Mouse (Mus musculus): ENCODE measurements around the gene Elmo2. TPM values are rescaled to one million over a fixed set of nuclear protein-coding genes. Genes with fewer than 3 reads are reported as not detected.
A peak's percentile ranks its signal among the peaks of the same experiment; 100 is the strongest.

The Elmo2 gene
- polyA plus RNA-seq, 1 experiment, result 139 TPM

DNA sequence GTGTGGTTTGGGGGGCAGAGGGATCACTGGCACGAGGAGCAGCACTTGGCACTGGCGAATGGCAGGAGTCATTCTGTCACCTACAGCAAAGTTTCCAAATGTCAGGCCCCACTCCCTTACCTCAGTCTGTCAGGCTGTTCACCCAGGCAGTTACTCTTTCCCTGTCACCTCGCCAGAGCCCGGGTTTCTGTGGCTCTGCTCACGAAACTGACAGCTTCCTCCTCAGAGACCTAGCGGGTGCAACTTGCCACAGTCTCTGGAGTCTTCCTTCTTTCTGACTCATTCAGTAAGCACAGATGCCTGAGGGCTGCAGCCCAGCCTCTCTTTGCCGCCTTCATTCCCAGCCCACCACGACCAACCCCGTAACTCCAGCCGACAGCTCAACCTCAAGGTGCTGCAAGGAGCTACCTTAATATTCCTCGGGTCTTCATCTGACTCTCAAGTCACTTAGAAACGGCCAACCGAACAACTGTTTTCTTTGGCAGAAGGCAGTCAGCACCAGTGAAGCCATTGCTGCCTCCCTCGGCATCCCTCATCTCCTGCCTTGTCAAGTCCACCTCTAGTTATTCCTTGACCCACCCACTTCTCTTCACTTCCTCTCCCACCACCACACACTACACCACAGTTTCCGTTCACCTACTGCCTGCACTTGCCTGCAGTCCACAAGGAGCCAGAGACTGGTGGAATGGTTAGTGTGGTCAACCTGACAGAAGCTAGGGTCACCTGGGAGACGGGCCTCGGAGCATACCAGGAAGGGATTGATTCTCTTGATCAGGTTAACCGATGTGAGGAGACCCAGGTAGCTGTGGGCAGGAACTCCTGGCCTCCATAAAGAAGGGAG is 39.7 kb downstream of the Elmo2 start:
- no peak for TF ChIP-seq CTCF (IDR thresholded peaks at IDR 0.05; ENCODE audit: extremely low read depth, insufficient read depth, low read length)
- TF ChIP-seq POLR2A (IDR thresholded peaks at IDR 0.05; ENCODE audit: extremely low read depth, insufficient read depth, low read length), result peak; percentile 53
- Histone ChIP-seq H3K27ac (ENCODE audit: insufficient read depth, low read length) (peak overlapping the region; percentile 3), H3K4me3 (ENCODE audit: insufficient read depth, low read length) (peak overlapping the region; percentile 69), H3K4me1 (ENCODE audit: control insufficient read depth, insufficient read depth, low read length) (peaks cover 6% of the 10 kb centered on the region; the same call in 1 of the 2 replicates)

DNA sequence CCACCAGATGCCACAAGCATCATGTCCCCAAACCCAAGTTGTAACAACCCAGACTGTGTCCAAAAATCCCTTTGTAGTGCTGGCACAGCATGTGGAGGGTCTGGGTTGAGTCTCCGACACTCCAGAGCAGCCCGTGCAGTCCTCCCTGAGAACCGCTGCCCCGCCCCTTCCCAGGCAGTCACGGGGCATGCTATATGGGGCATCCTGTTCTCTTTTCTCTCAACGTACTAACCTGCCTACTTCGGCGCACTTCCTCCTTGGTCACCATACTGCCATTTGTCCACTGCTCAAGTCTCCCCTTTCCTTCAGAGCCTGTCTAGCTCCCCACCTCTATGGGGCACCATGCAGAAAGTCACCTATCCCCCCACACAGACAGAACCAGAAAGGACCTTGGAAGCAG is 40.7 kb downstream of the Elmo2 start:
- no peak for TF ChIP-seq CTCF (IDR thresholded peaks at IDR 0.05; ENCODE audit: extremely low read depth, insufficient read depth, low read length)
- no peak for TF ChIP-seq POLR2A (IDR thresholded peaks at IDR 0.05; ENCODE audit: extremely low read depth, insufficient read depth, low read length)
- Histone ChIP-seq H3K27ac (ENCODE audit: insufficient read depth, low read length) (no peak overlapping the region), H3K4me1 (ENCODE audit: control insufficient read depth, insufficient read depth, low read length) (peaks cover 6% of the 10 kb centered on the region; the same call in 1 of the 2 replicates), H3K4me3 (ENCODE audit: insufficient read depth, low read length) (no peak overlapping the region)

DNA sequence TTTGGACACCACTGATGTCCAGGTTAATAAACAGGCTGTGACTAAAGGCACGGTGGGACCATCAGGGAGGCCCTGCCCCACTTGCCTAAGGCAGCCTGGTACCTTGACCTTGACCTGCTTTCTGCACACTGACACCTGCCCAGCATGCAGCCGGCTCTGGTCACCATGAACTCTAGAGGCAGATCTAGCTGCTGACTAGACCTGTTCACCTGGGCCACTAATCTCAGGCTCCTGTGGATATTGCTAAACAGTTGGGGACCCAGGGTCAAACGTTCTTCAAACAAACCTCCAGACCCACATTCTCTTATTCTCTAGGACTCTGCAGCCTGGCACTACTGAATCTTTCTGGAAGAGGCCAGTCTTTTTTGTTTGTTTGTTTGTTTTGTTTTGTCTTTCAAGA is 41.2 kb downstream of the Elmo2 start:
- TF ChIP-seq POLR2A (IDR thresholded peaks at IDR 0.05; ENCODE audit: extremely low read depth, insufficient read depth, low read length), result no peak
- TF ChIP-seq CTCF (IDR thresholded peaks at IDR 0.05; ENCODE audit: extremely low read depth, insufficient read depth, low read length), result no peak
- no peak overlapping the region for H3K27ac ChIP-seq (ENCODE audit: insufficient read depth, low read length)
- no peak overlapping the region for H3K4me3 ChIP-seq (ENCODE audit: insufficient read depth, low read length)
- H3K4me1 ChIP-seq (ENCODE audit: control insufficient read depth, insufficient read depth, low read length), result peaks cover 6% of the 10 kb centered on the region; the same call in 1 of the 2 replicates

- no peak for TF ChIP-seq CTCF (IDR thresholded peaks at IDR 0.05; ENCODE audit: extremely low read depth, insufficient read depth, low read length)
- no peak for TF ChIP-seq POLR2A (IDR thresholded peaks at IDR 0.05; ENCODE audit: extremely low read depth, insufficient read depth, low read length)
- Histone ChIP-seq H3K27ac (ENCODE audit: insufficient read depth, low read length) (no peak overlapping the region), H3K4me1 (ENCODE audit: control insufficient read depth, insufficient read depth, low read length) (peaks cover 6% of the 10 kb centered on the region; the same call in 1 of the 2 replicates)
Observed at GRCm38 (mm10) chr2:165284377-165284776, 41.9 kb downstream of the Elmo2 start.

GRCm38 (mm10) chr2:165283644-165284043 is 42.6 kb downstream of the Elmo2 start:
- H3K27ac ChIP-seq (ENCODE audit: insufficient read depth, low read length), result no peak overlapping the region
- no peak for TF ChIP-seq POLR2A (IDR thresholded peaks at IDR 0.05; ENCODE audit: extremely low read depth, insufficient read depth, low read length)
- no peak for TF ChIP-seq CTCF (IDR thresholded peaks at IDR 0.05; ENCODE audit: extremely low read depth, insufficient read depth, low read length)
- H3K4me1 ChIP-seq (ENCODE audit: control insufficient read depth, insufficient read depth, low read length), result peaks cover 2% of the 10 kb centered on the region; the same call in 1 of the 2 replicates
- no peak overlapping the region for H3K4me3 ChIP-seq (ENCODE audit: insufficient read depth, low read length)

More at GRCm38 (mm10) chr2:165284377-165284776, 41.9 kb downstream of the Elmo2 start:
- H3K4me3 ChIP-seq (ENCODE audit: insufficient read depth, low read length), result no peak overlapping the region

- Histone ChIP-seq H3K4me3 (ENCODE audit: insufficient read depth, low read length) (no peak overlapping the region), H3K27ac (ENCODE audit: insufficient read depth, low read length) (no peak overlapping the region), H3K4me1 (ENCODE audit: control insufficient read depth, insufficient read depth, low read length) (peaks cover 2% of the 10 kb centered on the region; the same call in 1 of the 2 replicates)
- TF ChIP-seq CTCF (IDR thresholded peaks at IDR 0.05; ENCODE audit: extremely low read depth, insufficient read depth, low read length) (no peak), POLR2A (IDR thresholded peaks at IDR 0.05; ENCODE audit: extremely low read depth, insufficient read depth, low read length) (no peak)
Observed at GRCm38 (mm10) chr2:165281779-165282311, 44.4 kb downstream of the Elmo2 start.

GRCm38 (mm10) chr2:165279351-165279750 is 46.9 kb downstream of the Elmo2 start:
- H3K27ac ChIP-seq (ENCODE audit: insufficient read depth, low read length), result no peak overlapping the region
- H3K4me3 ChIP-seq (ENCODE audit: insufficient read depth, low read length), result no peak overlapping the region
- no peak for TF ChIP-seq CTCF (IDR thresholded peaks at IDR 0.05; ENCODE audit: extremely low read depth, insufficient read depth, low read length)
- TF ChIP-seq POLR2A (IDR thresholded peaks at IDR 0.05; ENCODE audit: extremely low read depth, insufficient read depth, low read length), result no peak
- H3K4me1 ChIP-seq (ENCODE audit: control insufficient read depth, insufficient read depth, low read length), result no peaks in the 10 kb centered on the region

- TF ChIP-seq POLR2A (IDR thresholded peaks at IDR 0.05; ENCODE audit: extremely low read depth, insufficient read depth, low read length) (no peak), CTCF (IDR thresholded peaks at IDR 0.05; ENCODE audit: extremely low read depth, insufficient read depth, low read length) (no peak)
Observed at GRCm38 (mm10) chr2:165277188-165277740, 49.0 kb downstream of the Elmo2 start.

DNA sequence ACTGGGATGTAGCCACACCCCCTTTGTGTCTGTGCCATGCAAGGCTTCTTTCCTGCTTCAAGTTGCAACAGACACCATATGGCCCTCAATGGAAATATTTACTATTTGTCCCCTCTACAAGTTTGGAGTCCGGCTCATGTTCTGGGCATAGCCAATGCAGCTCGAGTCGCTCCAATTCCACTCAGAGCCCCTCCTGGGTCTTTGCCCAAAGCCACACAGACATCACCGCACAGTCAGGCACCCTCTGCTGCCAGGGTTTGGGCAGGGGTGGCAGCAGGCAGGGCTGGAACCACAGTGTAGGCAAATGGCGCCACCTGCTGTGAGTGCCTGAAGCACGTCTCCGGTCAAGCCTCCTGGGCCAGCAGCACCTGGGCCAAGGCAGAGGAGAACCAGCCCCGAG is 50.5 kb downstream of the Elmo2 start:
- no peaks in the 10 kb centered on the region for H3K4me1 ChIP-seq (ENCODE audit: control insufficient read depth, insufficient read depth, low read length)
- no peak overlapping the region for H3K4me3 ChIP-seq (ENCODE audit: insufficient read depth, low read length)
- no peak overlapping the region for H3K27ac ChIP-seq (ENCODE audit: insufficient read depth, low read length)
- peak; percentile 92 for TF ChIP-seq CTCF (IDR thresholded peaks at IDR 0.05; ENCODE audit: extremely low read depth, insufficient read depth, low read length)
- no peak for TF ChIP-seq POLR2A (IDR thresholded peaks at IDR 0.05; ENCODE audit: extremely low read depth, insufficient read depth, low read length)

More at GRCm38 (mm10) chr2:165277188-165277740, 49.0 kb downstream of the Elmo2 start:
- no peak overlapping the region for H3K27ac ChIP-seq (ENCODE audit: insufficient read depth, low read length)
- H3K4me1 ChIP-seq (ENCODE audit: control insufficient read depth, insufficient read depth, low read length), result no peaks in the 10 kb centered on the region
- H3K4me3 ChIP-seq (ENCODE audit: insufficient read depth, low read length), result no peak overlapping the region

Data from cortical plate, adult 2 months (tissue).